Mouse (Mus musculus) heart, adult 10 weeks (tissue): ENCODE measurements around the gene Gprin1. TPM values are rescaled to one million over a fixed set of nuclear protein-coding genes. Genes with fewer than 3 reads are reported as not detected.

Experiments
- polyA plus RNA-seq: library from polyadenylated mRNA; stranded (reverse); fragments of 350-450 nt; fragmentation: Illumina TruSeq; extraction: RNeasy Lipid Tissue Mini Kit (QIAGEN cat#74804); gene quantifications from one replicate; pipeline ENCODE4 v1.2.3, GENCODE M21; 2014; ENCODE audit warnings: low read depth, low replicate concordance

Gene Gprin1
- polyA plus RNA-seq = not detected

GRCm38 (mm10) chr13:54749864-54750411, at the start of gene Gprin1:
Gene Gprin1, minus strand, starts transcription at chr13:54749874.

GRCm38 (mm10) chr13:54788740-54789560, 39.3 kb upstream of the Gprin1 start, which contains the start of gene Tspan17:
Gene Tspan17, plus strand, starts transcription at chr13:54789377.

DNA sequence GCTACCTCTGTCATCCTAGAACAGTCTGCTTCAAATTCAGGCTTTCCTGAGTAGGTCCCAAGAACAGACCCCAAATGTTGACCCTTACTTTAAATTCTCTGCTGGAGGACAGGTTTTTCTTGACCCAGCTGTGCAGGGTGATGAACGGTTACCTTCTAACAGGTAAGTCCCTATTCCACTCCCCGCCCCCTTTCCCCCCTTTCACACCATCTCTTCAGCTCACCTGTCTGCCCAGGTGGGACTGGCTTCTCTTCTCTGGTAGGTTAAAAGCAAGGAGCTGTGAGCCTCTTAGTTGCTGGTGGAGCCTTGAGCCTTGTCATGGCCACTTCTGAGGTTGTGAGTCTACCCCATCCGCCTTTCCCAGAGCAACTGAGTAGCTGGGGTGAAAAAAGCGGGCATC, 34.0 kb upstream of the Gprin1 start, which contains the start of gene Eif4e1b:
TSS of gene Eif4e1b (plus strand) at position 301 of the 400 bp plus-strand sequence.

DNA sequence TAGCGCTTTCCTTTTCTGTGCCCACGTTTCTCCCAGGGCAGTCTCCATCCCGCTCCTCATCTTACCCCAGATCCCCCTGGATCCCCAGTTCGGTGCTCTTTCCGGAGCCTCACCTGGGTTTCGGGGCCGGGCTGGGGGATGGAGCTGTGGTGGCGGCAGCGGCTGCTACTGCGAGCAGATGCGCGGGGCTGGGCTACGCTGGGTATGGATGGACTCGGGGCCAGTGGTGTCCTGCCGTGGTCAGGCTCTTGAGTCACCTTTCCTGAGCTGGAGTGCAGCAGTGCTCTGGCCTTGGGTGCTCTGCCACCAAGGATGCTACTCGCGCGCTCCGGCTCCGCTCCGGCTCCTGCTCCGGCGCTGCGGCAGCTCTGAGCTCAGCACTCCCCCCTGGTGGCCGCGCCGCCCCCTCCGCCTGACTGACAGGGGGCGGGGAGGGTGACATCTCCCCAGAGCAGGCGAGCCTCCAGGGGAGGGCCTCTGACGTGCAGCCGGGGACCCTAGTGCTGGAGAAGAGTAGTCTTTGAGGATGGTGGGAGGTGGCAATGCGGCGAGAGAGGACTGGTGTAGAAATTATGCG, 16.6 kb upstream of the Gprin1 start, which contains the start of gene Sncb:
TSS of gene Sncb (minus strand) at position 404 of the 577 bp plus-strand sequence.

GRCm38 (mm10) chr13:54701243-54701642, 48.4 kb downstream of the Gprin1 start, which contains the start of gene Cdhr2:
Gene Cdhr2, plus strand, starts transcription at chr13:54701461.

GRCm38 (mm10) chr13:54693558-54694347, 55.9 kb downstream of the Gprin1 start, which contains the start of gene Rnf44:
Gene Rnf44, minus strand, starts transcription at chr13:54693907.

Other genes starting within 250 kb of the Gprin1 start
- 3.4 TPM for gene Simc1, start 246.1 kb downstream of the Gprin1 start, polyA plus RNA-seq
- 111 TPM for gene 4833439L19Rik, start 184.4 kb downstream of the Gprin1 start, polyA plus RNA-seq
- 6.3 TPM for gene Arl10, start 174.9 kb downstream of the Gprin1 start, polyA plus RNA-seq
- 21.3 TPM for gene Nop16, start 159.8 kb downstream of the Gprin1 start, polyA plus RNA-seq
- 199 TPM for gene Higd2a, start 159.7 kb downstream of the Gprin1 start, polyA plus RNA-seq
- 65.5 TPM for gene Cltb, start 138.5 kb downstream of the Gprin1 start, polyA plus RNA-seq
- gene Faf2, start 128.1 kb downstream of the Gprin1 start, polyA plus RNA-seq = 15.1 TPM
- gene Rnf44, start 56.0 kb downstream of the Gprin1 start, polyA plus RNA-seq = 37.2 TPM
- not detected for gene Cdhr2, start 48.4 kb downstream of the Gprin1 start, polyA plus RNA-seq
- gene Sncb, start 16.7 kb upstream of the Gprin1 start, polyA plus RNA-seq = not detected
- not detected for gene Eif4e1b, start 34.1 kb upstream of the Gprin1 start, polyA plus RNA-seq
- 11.7 TPM for gene Tspan17, start 39.5 kb upstream of the Gprin1 start, polyA plus RNA-seq
- gene Unc5a, start 199.5 kb upstream of the Gprin1 start, polyA plus RNA-seq = 0.79 TPM